Comparison of ENCODE assay signal across 10 mouse cellular contexts in the genomic region with DNA sequence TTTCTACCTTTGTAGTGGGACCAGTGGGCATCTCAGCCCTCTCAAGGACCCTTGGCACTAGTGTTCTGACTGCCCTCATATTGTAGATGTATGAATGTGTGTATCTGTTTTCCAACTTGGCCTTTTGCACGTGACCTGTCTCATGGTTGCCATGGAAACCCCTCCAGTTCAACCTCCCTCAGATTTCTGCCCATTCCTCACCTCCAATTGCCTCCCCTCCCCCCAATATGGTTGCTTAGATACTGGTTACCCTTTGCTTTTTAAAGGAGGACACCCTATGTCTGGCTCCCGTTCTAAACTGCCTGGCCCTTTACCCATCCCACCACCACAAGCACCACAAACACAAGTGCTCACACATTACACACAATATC. TPM values are rescaled to one million over a fixed set of nuclear protein-coding genes. Genes with fewer than 3 reads are reported as not detected.
DNase-seq lines count a peak whose midpoint lies in the region; ATAC-seq and TF ChIP-seq lines count a peak whose summit lies in the region.
"Had no signal": no experiment of that assay in that cellular context is flagged by ENCODE, and none has a peak within 500 bp of the region (broad histone marks: within the 10 kb centered on the region; RNA-seq: fewer than 3 reads in every experiment).

No protein-coding gene starts in this region.

- TF ChIP-seq CTCF in lung, adult 2 months (IDR thresholded peaks at IDR 0.05; ENCODE audit: insufficient read depth, low read length): no peak

- H3K4me1 ChIP-seq in heart, embryonic 15.5 days (replicated peaks): peaks cover 27% of the 10 kb centered on the region
- 0 out of 2 replicates have a peak, but pooled peaks cover 3% of the 10 kb centered on the region for H3K4me1 ChIP-seq in hindbrain, embryonic 11.5 days (replicated peaks; ENCODE audit: control insufficient read depth, insufficient read depth, low read length)
- H3K4me1 ChIP-seq in midbrain, embryonic 15.5 days: peaks cover 40% of the 10 kb centered on the region
- H3K4me1 ChIP-seq in lung, adult 2 months (ENCODE audit: control insufficient read depth, insufficient read depth, low read length): no peaks in the 10 kb centered on the region

- H3K27ac ChIP-seq in heart, embryonic 15.5 days: no peak overlapping the region
- H3K27ac ChIP-seq in hindbrain, embryonic 11.5 days (ENCODE audit: low read depth, low read length): peak overlapping the region; percentile 8; the same call in 1 of the 2 replicates
- H3K27ac ChIP-seq in midbrain, embryonic 15.5 days: peak overlapping the region; percentile 91

- ATAC-seq in heart, embryonic 15.5 days (replicated peaks; ENCODE audit: insufficient number of reproducible peaks, insufficient read depth, low FRiP score, low read depth): no peak
- peak; percentile 53 for ATAC-seq in hindbrain, embryonic 11.5 days (ENCODE audit: low FRiP score)
- ATAC-seq in midbrain, embryonic 15.5 days (replicated peaks): peak; percentile 78
- ATAC-seq in inflammation-experienced regulatory T-cells, adult 6 months: no peak

- peak overlapping the region; percentile 95 for H3K4me2 ChIP-seq in heart, embryonic 15.5 days
- H3K4me2 ChIP-seq in hindbrain, embryonic 11.5 days (replicated peaks; ENCODE audit: low read depth, low read length): peak overlapping the region; percentile 82
- H3K4me2 ChIP-seq in midbrain, embryonic 15.5 days: peak overlapping the region; percentile 52

- H3K27me3 ChIP-seq in heart, embryonic 15.5 days: peaks cover 17% of the 10 kb centered on the region; the same call in 1 of the 2 replicates
- no peaks in the 10 kb centered on the region for H3K27me3 ChIP-seq in hindbrain, embryonic 11.5 days (ENCODE audit: control insufficient read depth, insufficient read depth, low read length)
- H3K27me3 ChIP-seq in midbrain, embryonic 15.5 days (replicated peaks): no peaks in the 10 kb centered on the region

- DNase-seq in heart, adult 11 months: no peak
- peak; percentile 59 for DNase-seq in brain, embryonic 18.5 days (ENCODE audit: low read depth, low spot score)
- DNase-seq in hindbrain, embryonic 11.5 days (ENCODE audit: low spot score): peak; percentile 71
- DNase-seq in urinary bladder, postnatal 25 days (ENCODE audit: low spot score): no peak
- DNase-seq in lung, adult 2 months: no peak
- DNase-seq: cerebellum, postnatal 36 days had no signal

- TF ChIP-seq POLR2A in lung, adult 2 months (IDR thresholded peaks at IDR 0.05; ENCODE audit: borderline replicate concordance, extremely low read depth, low read depth, low read length): no peak

- H3K4me3 ChIP-seq in heart, embryonic 15.5 days: peak overlapping the region; percentile 58
- peak overlapping the region; percentile 59 for H3K4me3 ChIP-seq in hindbrain, embryonic 11.5 days (ENCODE audit: low read depth, low read length)
- H3K4me3 ChIP-seq in midbrain, embryonic 15.5 days: peak overlapping the region; percentile 65
- H3K4me3 ChIP-seq in lung, adult 2 months (replicated peaks; ENCODE audit: extremely low read depth, low read depth, low read length): no peak overlapping the region

- no peaks in the 10 kb centered on the region for H3K9me3 ChIP-seq in heart, embryonic 15.5 days (replicated peaks)
- no peaks in the 10 kb centered on the region for H3K9me3 ChIP-seq in hindbrain, embryonic 11.5 days (ENCODE audit: control insufficient read depth, low read length)
- no peaks in the 10 kb centered on the region for H3K9me3 ChIP-seq in midbrain, embryonic 15.5 days
- H3K9me3 ChIP-seq: G1E had no signal

- no peak overlapping the region for H3K9ac ChIP-seq in heart, embryonic 15.5 days
- H3K9ac ChIP-seq in hindbrain, embryonic 11.5 days (ENCODE audit: low read depth, low read length): peak overlapping the region; percentile 73
- H3K9ac ChIP-seq in midbrain, embryonic 15.5 days: peak overlapping the region; percentile 63

- 62% methylated on average over 2 of the region's 2 CpGs for WGBS in heart, embryonic 15.5 days
- 19% methylated on average over 2 of the region's 2 CpGs for WGBS in hindbrain, embryonic 11.5 days
- 0% methylated on average over 2 of the region's 2 CpGs for WGBS in midbrain, embryonic 15.5 days
- WGBS in lung, adult 2 months: 52% methylated on average over 2 of the region's 2 CpGs

- H3K36me3 ChIP-seq in heart, embryonic 15.5 days: no peaks in the 10 kb centered on the region
- no peaks in the 10 kb centered on the region for H3K36me3 ChIP-seq in hindbrain, embryonic 11.5 days (ENCODE audit: control insufficient read depth, insufficient read depth, low read length)
- H3K36me3 ChIP-seq in midbrain, embryonic 15.5 days (replicated peaks): no peaks in the 10 kb centered on the region
- H3K36me3 ChIP-seq: G1E had no signal

RNA-seq across cellular contexts. Expression of gene Fxyd6, which starts 1.3 kb away (rescaled TPM):
- 37.6 and 47.9 TPM in 2 replicates for polyA plus RNA-seq in heart, embryonic 15.5 days (2015; fragmentation: Nextera tagmentation; extraction: Ambion mirVana)
- polyA plus RNA-seq in hindbrain, embryonic 11.5 days (2014; fragmentation: Nextera tagmentation; extraction: Ambion mirVana): 108 and 111 TPM in 2 replicates
- 639 and 647 TPM in 2 replicates for polyA plus RNA-seq in midbrain, embryonic 15.5 days (2015; fragmentation: Nextera tagmentation; extraction: Ambion mirVana)
- polyA plus RNA-seq in inflammation-experienced regulatory T-cells, adult 6 months (2017; shearing (Covaris generic)): 1 to 10 TPM in 1 of 3 experiments, not detected in 2; 1.6 TPM
- 19.8 and 31.7 TPM in 2 replicates for polyA plus RNA-seq in lung, adult 2 months (2012; rRNA removed)
- polyA plus RNA-seq: G1E had no signal

RNA-seq across cellular contexts. Expression of gene Fxyd2, which starts 28.1 kb away (rescaled TPM):
- polyA plus RNA-seq in heart, embryonic 15.5 days (2015; fragmentation: Nextera tagmentation; extraction: Ambion mirVana): 1.5 and 1.9 TPM in 2 replicates
- polyA plus RNA-seq in hindbrain, embryonic 11.5 days (2014; fragmentation: Nextera tagmentation; extraction: Ambion mirVana): 1.0 and 1.5 TPM in 2 replicates
- 10.4 and 11.4 TPM in 2 replicates for polyA plus RNA-seq in midbrain, embryonic 15.5 days (2015; fragmentation: Nextera tagmentation; extraction: Ambion mirVana)
- polyA plus RNA-seq in inflammation-experienced regulatory T-cells, adult 6 months (2017; shearing (Covaris generic)): 1 to 10 TPM in 1 of 3 experiments, not detected in 2; 2.4 TPM
- 8.5 and 8.8 TPM in 2 replicates for polyA plus RNA-seq in lung, adult 2 months (2012; rRNA removed)
- polyA plus RNA-seq: G1E had no signal

RNA-seq across cellular contexts. Expression of gene Tmprss13, which starts 52.4 kb away (rescaled TPM):
- 0.09 and 0.30 TPM in 2 replicates for polyA plus RNA-seq in heart, embryonic 15.5 days (2015; fragmentation: Nextera tagmentation; extraction: Ambion mirVana)
- 0.06 and 0.19 TPM in 2 replicates for polyA plus RNA-seq in hindbrain, embryonic 11.5 days (2014; fragmentation: Nextera tagmentation; extraction: Ambion mirVana)
- not detected in 2 replicates for polyA plus RNA-seq in midbrain, embryonic 15.5 days (2015; fragmentation: Nextera tagmentation; extraction: Ambion mirVana)
- polyA plus RNA-seq in inflammation-experienced regulatory T-cells, adult 6 months (2017; shearing (Covaris generic)): 10 to 100 TPM in 1 of 3 experiments, 1 to 10 TPM in 2; 1.3 to 22.8 (median 2.5) TPM
- 1.1 and 6.6 TPM in 2 replicates for polyA plus RNA-seq in lung, adult 2 months (2012; rRNA removed)
- polyA plus RNA-seq: G1E had no signal

RNA-seq across cellular contexts. Expression of gene Dscaml1, which starts 55.1 kb away (rescaled TPM):
- polyA plus RNA-seq in heart, embryonic 15.5 days (2015; fragmentation: Nextera tagmentation; extraction: Ambion mirVana): 0.23 and 0.29 TPM in 2 replicates
- 0.52 and 0.80 TPM in 2 replicates for polyA plus RNA-seq in hindbrain, embryonic 11.5 days (2014; fragmentation: Nextera tagmentation; extraction: Ambion mirVana)
- polyA plus RNA-seq in midbrain, embryonic 15.5 days (2015; fragmentation: Nextera tagmentation; extraction: Ambion mirVana): 18.4 and 19.6 TPM in 2 replicates
- not detected for polyA plus RNA-seq in inflammation-experienced regulatory T-cells, adult 6 months (2017; shearing (Covaris generic))
- polyA plus RNA-seq in lung, adult 2 months (2012; rRNA removed): 0.35 and 0.38 TPM in 2 replicates
- polyA plus RNA-seq: G1E had no signal

Comparison
In these comparisons a context has a peak if more than half of its experiments do, and no peak if none do; other contexts are left out.
1. ATAC-seq: peak in hindbrain, embryonic 11.5 days (single experiment) and midbrain, embryonic 15.5 days (single experiment); none in heart, embryonic 15.5 days (single experiment) and inflammation-experienced regulatory T-cells, adult 6 months (single experiment).
2. DNase-seq: peak in brain, embryonic 18.5 days (single experiment) and hindbrain, embryonic 11.5 days (single experiment); none in heart, adult 11 months (single experiment), urinary bladder, postnatal 25 days (single experiment) and lung, adult 2 months (single experiment).
3. Peak in every context shown above with its lines, with median percentiles within 50 percentile points of each other: H3K4me2 ChIP-seq.